Comparison of ENCODE assay signal across 9 mouse cellular contexts in genomic region chr4:114415925-114416645, GRCm38 (mm10). TPM values are rescaled to one million over a fixed set of nuclear protein-coding genes. Genes with fewer than 3 reads are reported as not detected.
DNase-seq lines count a peak whose midpoint lies in the region; ATAC-seq and TF ChIP-seq lines count a peak whose summit lies in the region.
"Had no signal": no experiment of that assay in that cellular context is flagged by ENCODE, and none has a peak within 500 bp of the region (broad histone marks: within the 10 kb centered on the region; RNA-seq: fewer than 3 reads in every experiment).

No protein-coding gene starts in this region.

- H3K27me3 ChIP-seq in neural tube, embryonic 14.5 days (ENCODE audit: control insufficient read depth, insufficient read depth, low read length) = no peaks in the 10 kb centered on the region
- H3K27me3 ChIP-seq in limb, embryonic 13.5 days = peaks cover 66% of the 10 kb centered on the region
- 0 out of 2 replicates have a peak, but pooled peaks cover 2% of the 10 kb centered on the region for H3K27me3 ChIP-seq in stomach, postnatal 0 days (ENCODE audit: control insufficient read depth, insufficient read depth, low read length)

- peak; percentile 24 for DNase-seq in embryo, embryonic 11 days
- DNase-seq in embryo, embryonic 10.5 days (ENCODE audit: low spot score) = no peak
- no peak for DNase-seq in neural tube, embryonic 10.5 days (ENCODE audit: extremely low spot score, low spot score)
- DNase-seq in stomach, postnatal 0 days (ENCODE audit: low spot score) = no peak
- DNase-seq in urinary bladder, postnatal 10 days (ENCODE audit: low spot score) = no peak
- no peak for DNase-seq in adrenal gland, adult 8-10 months
- DNase-seq: liver, postnatal 0 days had no signal

- H3K4me2 ChIP-seq in neural tube, embryonic 14.5 days (ENCODE audit: low read depth, low read length) = no peak overlapping the region
- H3K4me2 ChIP-seq in limb, embryonic 13.5 days (replicated peaks) = peak overlapping the region; percentile 48
- 0 out of 2 replicates have a peak overlapping the region, but pooled peaks have one; percentile 34 for H3K4me2 ChIP-seq in stomach, postnatal 0 days (replicated peaks; ENCODE audit: low read depth)

- H3K27ac ChIP-seq in neural tube, embryonic 14.5 days (ENCODE audit: low read depth, low read length) = no peak overlapping the region
- peak overlapping the region; percentile 35; the same call in 1 of the 2 replicates for H3K27ac ChIP-seq in limb, embryonic 13.5 days
- H3K27ac ChIP-seq in stomach, postnatal 0 days (replicated peaks) = no peak overlapping the region; the same call in 1 of the 2 replicates

- peak; percentile 49; the same call in 1 of the 2 replicates for ATAC-seq in neural tube, embryonic 14.5 days (ENCODE audit: low read depth)
- ATAC-seq in limb, embryonic 13.5 days (ENCODE audit: low FRiP score, low read depth) = peak; percentile 39
- ATAC-seq in stomach, postnatal 0 days (ENCODE audit: low FRiP score, low TSS enrichment) = no peak
- ATAC-seq: liver, postnatal 0 days had no signal

- TF ChIP-seq EP300 in stomach, postnatal 0 days (optimal IDR thresholded peaks at IDR 0.05) = no peak

- no peaks in the 10 kb centered on the region for H3K9me3 ChIP-seq in neural tube, embryonic 14.5 days (ENCODE audit: control insufficient read depth, low read length)
- no peaks in the 10 kb centered on the region for H3K9me3 ChIP-seq in limb, embryonic 13.5 days
- H3K9me3 ChIP-seq in stomach, postnatal 0 days (ENCODE audit: control insufficient read depth, low read length) = no peaks in the 10 kb centered on the region

- no peak overlapping the region for H3K4me3 ChIP-seq in neural tube, embryonic 14.5 days (ENCODE audit: low read depth, low read length)
- H3K4me3 ChIP-seq in limb, embryonic 13.5 days = no peak overlapping the region
- H3K4me3 ChIP-seq in stomach, postnatal 0 days (ENCODE audit: low read depth, low read length) = no peak overlapping the region

- no peaks in the 10 kb centered on the region for H3K36me3 ChIP-seq in neural tube, embryonic 14.5 days (ENCODE audit: control insufficient read depth, insufficient read depth, low read length)
- H3K36me3 ChIP-seq in limb, embryonic 13.5 days = no peaks in the 10 kb centered on the region
- H3K36me3 ChIP-seq in stomach, postnatal 0 days (ENCODE audit: control insufficient read depth, insufficient read depth, low read length) = no peaks in the 10 kb centered on the region

- TF ChIP-seq CTCF in stomach, postnatal 0 days (IDR thresholded peaks at IDR 0.05; ENCODE audit: low read depth) = no peak

- no peak overlapping the region for H3K9ac ChIP-seq in neural tube, embryonic 14.5 days (replicated peaks; ENCODE audit: low read depth, low read length)
- no peak overlapping the region for H3K9ac ChIP-seq in limb, embryonic 13.5 days
- H3K9ac ChIP-seq in stomach, postnatal 0 days (ENCODE audit: low read length) = no peak overlapping the region
- H3K9ac ChIP-seq: liver, postnatal 0 days had no signal

- WGBS in neural tube, embryonic 14.5 days = 40% methylated on average over 16 of the region's 16 CpGs
- WGBS in limb, embryonic 13.5 days = 26% methylated on average over 16 of the region's 16 CpGs
- 28% methylated on average over 16 of the region's 16 CpGs for WGBS in stomach, postnatal 0 days

- no peaks in the 10 kb centered on the region for H3K4me1 ChIP-seq in neural tube, embryonic 14.5 days (ENCODE audit: control insufficient read depth, insufficient read depth, low read length)
- H3K4me1 ChIP-seq in limb, embryonic 13.5 days = peaks cover 38% of the 10 kb centered on the region
- no peaks in the 10 kb centered on the region for H3K4me1 ChIP-seq in stomach, postnatal 0 days (replicated peaks; ENCODE audit: control insufficient read depth, insufficient read depth)

RNA-seq across cellular contexts. Expression of gene Trabd2b, which starts 9.6 kb away (rescaled TPM):
- 0.56 and 1.1 TPM in 2 replicates for polyA plus RNA-seq in neural tube, embryonic 14.5 days (2014; fragmentation: Nextera tagmentation; extraction: Ambion mirVana)
- polyA plus RNA-seq in limb, embryonic 13.5 days (2015; fragmentation: Nextera tagmentation; extraction: Ambion mirVana) = 2.0 and 2.3 TPM in 2 replicates
- 0.59 and 0.61 TPM in 2 replicates for polyA plus RNA-seq in stomach, postnatal 0 days (2015; fragmentation: Nextera tagmentation; extraction: Ambion mirVana)
- total RNA-seq in adrenal gland, adult 8-10 months (2022) = 1 to 10 TPM; 1.3 to 3.6 (median 1.8) TPM
